Mouse (Mus musculus): ENCODE data around the gene Anks1. TPM values are rescaled to one million over a fixed set of nuclear protein-coding genes. Genes with fewer than 3 reads are reported as not detected.
"Not testable (repeated sequence)": the region's sequence is repeated elsewhere in the genome, so short reads cannot be mapped to it uniquely, and the experiment has no call there.

Gene Anks1
- polyA plus RNA-seq, 1 experiment from 2014 or later = 23.7 TPM

DNA sequence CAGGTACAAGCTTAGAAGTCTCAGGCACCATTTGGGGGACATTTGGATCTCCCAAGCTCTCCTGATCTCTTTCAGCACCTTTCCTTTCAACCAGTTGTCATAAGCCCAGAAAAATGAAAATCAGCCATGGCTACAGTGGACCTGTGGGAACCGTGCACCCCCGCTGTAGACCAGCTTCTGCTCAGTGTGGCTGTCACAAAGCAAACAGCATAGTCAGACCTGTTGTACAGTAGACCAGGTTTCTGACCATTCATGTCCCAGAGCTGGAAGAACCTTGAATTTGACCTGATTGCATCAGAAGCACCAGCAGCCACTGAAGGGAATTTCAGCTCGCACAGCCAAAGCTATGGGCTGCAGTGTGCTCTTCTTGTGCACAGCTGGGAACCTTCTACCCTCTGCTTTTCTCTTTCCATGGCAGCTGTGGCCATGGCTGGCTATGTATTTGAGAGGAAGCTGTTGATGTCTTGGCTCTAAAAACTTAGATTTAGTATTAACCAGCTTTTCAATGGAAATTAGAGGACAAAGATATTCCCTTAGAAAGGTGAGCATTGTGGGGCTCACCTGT, 71.4 kb downstream of the Anks1 start:
- DNase-seq (ENCODE audit: low spot score, missing footprints) = no peak

DNA sequence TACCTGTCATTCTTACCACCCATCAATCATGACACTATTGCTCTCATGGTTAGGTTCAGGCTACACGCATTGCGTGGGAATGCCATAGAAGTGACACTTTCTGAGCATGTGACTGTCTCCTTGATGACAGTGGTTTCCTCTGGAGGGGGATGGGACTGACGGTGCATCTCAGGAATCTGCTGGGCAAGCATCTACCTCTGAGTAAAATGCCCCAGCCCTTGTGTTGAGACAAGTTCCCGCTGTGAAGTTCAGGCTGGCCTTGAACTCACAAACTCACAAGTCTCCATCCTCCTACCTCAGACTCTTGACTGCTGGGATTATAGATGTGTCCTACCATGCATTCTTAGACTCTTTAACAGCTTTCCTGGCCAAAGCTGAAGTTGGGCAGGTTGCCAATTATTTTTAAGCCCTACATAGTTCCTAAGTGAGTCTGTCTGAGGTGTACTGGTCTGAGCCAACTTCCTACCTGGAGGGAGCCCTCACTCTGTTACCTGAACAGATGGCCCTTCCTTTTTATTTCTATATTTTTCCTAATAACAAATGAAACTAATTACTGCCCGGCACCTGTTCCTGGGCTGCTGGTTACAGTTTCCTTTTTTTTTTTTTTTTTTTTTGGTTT, 72.5 kb downstream of the Anks1 start:
- Histone ChIP-seq H3K4me3 (ENCODE audit: low read depth, low read length) (no peak overlapping the region), H3K27me3 (ENCODE audit: control insufficient read depth, insufficient read depth, low read length) (no peaks in the 10 kb centered on the region), H3K4me2 (no peak overlapping the region), H3K36me3 (ENCODE audit: control insufficient read depth, insufficient read depth, low read length) (no peaks in the 10 kb centered on the region), H3K9ac (ENCODE audit: low read length) (no peak overlapping the region), H3K27ac (ENCODE audit: low read depth, low read length) (no peak overlapping the region), H3K4me1 (ENCODE audit: control insufficient read depth, insufficient read depth, low read length) (no peaks in the 10 kb centered on the region), H3K9me3 (ENCODE audit: control insufficient read depth, low read length) (no peaks in the 10 kb centered on the region)
- 86% methylated on average over 5 of the region's 5 CpGs for WGBS
- peak; percentile 33 for DNase-seq (ENCODE audit: low spot score, missing footprints)
- ATAC-seq (ENCODE audit: low FRiP score) = no peak

More for the DNA sequence above, 71.4 kb downstream of the Anks1 start:
- no peak overlapping the region for H3K4me2 ChIP-seq
- no peak for ATAC-seq (ENCODE audit: low FRiP score)
- H3K36me3 ChIP-seq (ENCODE audit: control insufficient read depth, insufficient read depth, low read length) = no peaks in the 10 kb centered on the region
- no peak overlapping the region for H3K9ac ChIP-seq (ENCODE audit: low read length)
- WGBS = 100% methylated on average over 3 of the region's 3 CpGs
- H3K4me3 ChIP-seq (ENCODE audit: low read depth, low read length) = no peak overlapping the region
- no peaks in the 10 kb centered on the region for H3K9me3 ChIP-seq (ENCODE audit: control insufficient read depth, low read length)
- H3K27me3 ChIP-seq (ENCODE audit: control insufficient read depth, insufficient read depth, low read length) = no peaks in the 10 kb centered on the region
- no peak overlapping the region for H3K27ac ChIP-seq (ENCODE audit: low read depth, low read length)
- H3K4me1 ChIP-seq (ENCODE audit: control insufficient read depth, insufficient read depth, low read length) = no peaks in the 10 kb centered on the region

DNA sequence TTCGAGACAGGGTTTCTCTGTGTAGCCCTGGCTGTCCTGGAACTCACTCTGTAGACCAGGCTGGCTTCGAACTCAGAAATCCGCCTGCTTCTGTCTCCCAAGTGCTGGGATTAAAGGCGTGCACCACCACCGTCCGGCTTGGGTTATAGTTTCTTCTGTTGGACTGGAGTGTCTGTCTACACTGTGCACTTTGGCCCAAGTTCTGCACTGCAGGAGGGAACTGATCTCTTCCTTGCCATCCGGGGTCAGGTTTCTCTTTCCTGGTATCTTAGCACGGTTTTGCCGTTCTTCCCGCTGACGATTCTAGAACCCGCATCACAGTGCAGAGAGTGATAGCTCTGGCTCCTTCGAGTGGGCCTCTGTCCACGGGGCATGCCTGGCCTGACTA, 73.0 kb downstream of the Anks1 start:
- H3K27me3 ChIP-seq (ENCODE audit: control insufficient read depth, insufficient read depth, low read length); H3K4me2 ChIP-seq; H3K36me3 ChIP-seq (ENCODE audit: control insufficient read depth, insufficient read depth, low read length); H3K9ac ChIP-seq (ENCODE audit: low read length); DNase-seq (ENCODE audit: low spot score, missing footprints); H3K9me3 ChIP-seq (ENCODE audit: control insufficient read depth, low read length); H3K4me1 ChIP-seq (ENCODE audit: control insufficient read depth, insufficient read depth, low read length); ATAC-seq (ENCODE audit: low FRiP score); H3K27ac ChIP-seq (ENCODE audit: low read depth, low read length); H3K4me3 ChIP-seq (ENCODE audit: low read depth, low read length): not testable (repeated sequence)
- WGBS = 89% methylated on average over 13 of the region's 14 CpGs

GRCm38 (mm10) chr17:27982712-27983266, 73.7 kb downstream of the Anks1 start:
- no peaks in the 10 kb centered on the region for H3K4me1 ChIP-seq (ENCODE audit: control insufficient read depth, insufficient read depth, low read length)
- no peak overlapping the region for H3K4me2 ChIP-seq
- no peak for ATAC-seq (ENCODE audit: low FRiP score)
- no peak overlapping the region for H3K9ac ChIP-seq (ENCODE audit: low read length)
- no peaks in the 10 kb centered on the region for H3K9me3 ChIP-seq (ENCODE audit: control insufficient read depth, low read length)
- whole genome bisulfite sequencing = 86% methylated on average over 7 of the region's 7 CpGs
- H3K27me3 ChIP-seq (ENCODE audit: control insufficient read depth, insufficient read depth, low read length) = no peaks in the 10 kb centered on the region
- no peak overlapping the region for H3K4me3 ChIP-seq (ENCODE audit: low read depth, low read length)
- H3K36me3 ChIP-seq (ENCODE audit: control insufficient read depth, insufficient read depth, low read length) = no peaks in the 10 kb centered on the region
- no peak overlapping the region for H3K27ac ChIP-seq (ENCODE audit: low read depth, low read length)
- peak; percentile 28 for DNase-seq (ENCODE audit: low spot score, missing footprints)

- H3K9ac ChIP-seq (ENCODE audit: low read length) = no peak overlapping the region
- no peaks in the 10 kb centered on the region; the same call in 1 of the 2 replicates for H3K36me3 ChIP-seq (ENCODE audit: control insufficient read depth, insufficient read depth, low read length)
- H3K27ac ChIP-seq (ENCODE audit: low read depth, low read length) = no peak overlapping the region
- no peaks in the 10 kb centered on the region for H3K4me1 ChIP-seq (ENCODE audit: control insufficient read depth, insufficient read depth, low read length)
- DNase-seq (ENCODE audit: low spot score, missing footprints) = no peak
- WGBS = 94% methylated on average over 12 of the region's 12 CpGs
- H3K4me2 ChIP-seq = no peak overlapping the region
- no peak for ATAC-seq (ENCODE audit: low FRiP score)
- H3K27me3 ChIP-seq (ENCODE audit: control insufficient read depth, insufficient read depth, low read length) = no peaks in the 10 kb centered on the region
- no peak overlapping the region for H3K4me3 ChIP-seq (ENCODE audit: low read depth, low read length)
- no peaks in the 10 kb centered on the region for H3K9me3 ChIP-seq (ENCODE audit: control insufficient read depth, low read length)
Measured at GRCm38 (mm10) chr17:27984421-27984820, 75.3 kb downstream of the Anks1 start.

DNA sequence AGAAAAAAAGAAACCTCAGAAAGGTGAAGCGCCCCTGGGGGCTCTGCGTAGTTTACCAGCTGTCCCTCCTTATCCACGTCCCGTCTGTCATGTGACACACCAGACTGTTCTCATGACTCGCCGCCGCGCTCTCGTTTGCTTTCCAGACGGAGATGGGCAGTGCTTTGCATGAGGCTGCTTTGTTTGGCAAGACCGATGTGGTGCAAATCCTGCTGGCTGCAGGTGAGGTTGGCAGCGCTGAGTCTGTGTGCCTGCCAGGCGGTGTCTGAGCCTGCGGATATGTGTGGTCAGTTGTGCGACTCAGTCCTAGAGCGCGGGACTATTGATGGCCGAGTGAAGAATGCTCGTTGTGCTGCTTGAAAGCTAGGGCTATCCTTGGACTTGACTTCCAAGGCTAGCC, 77.0 kb downstream of the Anks1 start:
- H3K36me3 ChIP-seq (ENCODE audit: control insufficient read depth, insufficient read depth, low read length) = no peaks in the 10 kb centered on the region; the same call in 1 of the 2 replicates
- 96% methylated on average over 19 of the region's 19 CpGs for WGBS
- H3K27ac ChIP-seq (ENCODE audit: low read depth, low read length) = no peak overlapping the region
- no peaks in the 10 kb centered on the region for H3K4me1 ChIP-seq (ENCODE audit: control insufficient read depth, insufficient read depth, low read length)
- ATAC-seq (ENCODE audit: low FRiP score) (no peak), DNase-seq (ENCODE audit: low spot score, missing footprints) (no peak)
- no peak overlapping the region for H3K4me2 ChIP-seq
- no peaks in the 10 kb centered on the region for H3K27me3 ChIP-seq (ENCODE audit: control insufficient read depth, insufficient read depth, low read length)
- no peaks in the 10 kb centered on the region for H3K9me3 ChIP-seq (ENCODE audit: control insufficient read depth, low read length)
- no peak overlapping the region for H3K4me3 ChIP-seq (ENCODE audit: low read depth, low read length)
- H3K9ac ChIP-seq (ENCODE audit: low read length) = no peak overlapping the region

DNA sequence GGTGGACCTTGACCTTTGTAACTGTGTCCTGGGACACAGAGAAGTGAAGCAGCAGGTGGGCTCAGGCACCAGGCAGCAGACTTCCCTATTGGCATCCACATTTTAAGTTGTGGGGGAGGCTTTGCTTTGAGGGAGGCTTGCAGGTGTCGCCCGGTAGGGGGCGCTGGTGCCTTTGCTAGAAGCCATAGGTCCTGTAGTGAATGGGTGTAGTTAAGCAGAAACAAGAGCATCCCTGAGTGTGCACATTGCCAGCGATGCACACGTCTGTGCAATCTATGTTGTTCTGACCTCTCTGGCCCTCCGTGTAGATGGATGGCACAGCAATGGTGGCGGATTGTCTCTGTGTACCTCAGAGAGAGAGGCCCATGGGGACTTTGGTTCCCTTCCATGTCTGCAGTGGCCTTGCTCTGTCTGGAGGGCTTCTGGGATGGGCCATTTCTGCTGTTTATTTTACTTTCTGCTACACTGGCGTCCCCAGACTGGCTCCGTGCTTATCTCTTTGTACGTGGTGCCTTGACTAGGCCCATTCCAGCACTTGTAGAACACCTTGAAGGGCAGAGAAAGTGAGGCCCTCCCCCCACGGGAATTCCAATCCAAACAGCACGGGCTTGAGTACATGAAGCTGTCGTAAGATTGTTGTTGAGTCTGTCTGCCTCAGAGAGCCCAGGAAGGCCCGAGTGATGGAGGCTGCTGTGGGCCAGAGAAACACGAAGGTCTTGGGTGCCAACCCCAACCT, 80.9 kb downstream of the Anks1 start:
- Histone ChIP-seq H3K27ac (ENCODE audit: low read depth, low read length) (no peak overlapping the region), H3K9me3 (ENCODE audit: control insufficient read depth, low read length) (no peaks in the 10 kb centered on the region), H3K4me1 (ENCODE audit: control insufficient read depth, insufficient read depth, low read length) (no peaks in the 10 kb centered on the region), H3K4me2 (no peak overlapping the region), H3K36me3 (ENCODE audit: control insufficient read depth, insufficient read depth, low read length) (no peaks in the 10 kb centered on the region; the same call in 1 of the 2 replicates), H3K27me3 (ENCODE audit: control insufficient read depth, insufficient read depth, low read length) (no peaks in the 10 kb centered on the region), H3K9ac (ENCODE audit: low read length) (no peak overlapping the region), H3K4me3 (ENCODE audit: low read depth, low read length) (no peak overlapping the region)
- DNase-seq (ENCODE audit: low spot score, missing footprints) (peak; percentile 99), ATAC-seq (ENCODE audit: low FRiP score) (0 out of 2 replicates have a peak, but pooled peaks have one; percentile 50)
- 49% methylated on average over 15 of the region's 15 CpGs for WGBS

GRCm38 (mm10) chr17:27994001-27994944, 85.2 kb downstream of the Anks1 start:
- no peaks in the 10 kb centered on the region for H3K9me3 ChIP-seq (ENCODE audit: control insufficient read depth, low read length)
- H3K4me1 ChIP-seq (ENCODE audit: control insufficient read depth, insufficient read depth, low read length) = no peaks in the 10 kb centered on the region
- ATAC-seq (ENCODE audit: low FRiP score) (no peak), DNase-seq (ENCODE audit: low spot score, missing footprints) (peak; percentile 37)
- no peak overlapping the region for H3K9ac ChIP-seq (ENCODE audit: low read length)
- no peaks in the 10 kb centered on the region; the same call in 1 of the 2 replicates for H3K36me3 ChIP-seq (ENCODE audit: control insufficient read depth, insufficient read depth, low read length)
- WGBS = 68% methylated on average over 10 of the region's 10 CpGs
- no peak overlapping the region for H3K4me3 ChIP-seq (ENCODE audit: low read depth, low read length)
- no peak overlapping the region for H3K27ac ChIP-seq (ENCODE audit: low read depth, low read length)
- H3K4me2 ChIP-seq = no peak overlapping the region
- H3K27me3 ChIP-seq (ENCODE audit: control insufficient read depth, insufficient read depth, low read length) = no peaks in the 10 kb centered on the region

Measured in midbrain, embryonic 11.5 days (tissue).